Mouse (Mus musculus) forebrain, postnatal 0 days (tissue): ENCODE results near the gene Fam47e. TPM values are rescaled to one million over a fixed set of nuclear protein-coding genes. Genes with fewer than 3 reads are reported as not detected.

Source experiments
- ATAC-seq: fragments of 200-750 bp; cut with Nextera tagmentation; 2 replicates; pipeline ENCODE4 v1.8.0; 2017; ENCODE audit warnings: mild to moderate bottlenecking, moderate library complexity
- DNase-seq: peaks from one replicate; pipeline ENCODE4 v3.0.0-alpha.2; 2015
- H3K27ac ChIP-seq: fragments of 300-500 bp; sonication (generic); 2 replicates; pipeline ENCODE4 v1.5.1; 2014; ENCODE audit warnings: low read depth, mild to moderate bottlenecking, antibody characterized with exemption, low read length, moderate library complexity, mixed read lengths
- H3K27me3 ChIP-seq: fragments of 300-500 bp; sonication (generic); 2 replicates; pipeline ENCODE4 v1.6.1; 2014; ENCODE audit warnings: mild to moderate bottlenecking, low read length, mixed read lengths; ENCODE audit not compliant: insufficient read depth
- H3K36me3 ChIP-seq: fragments of 300-500 bp; sonication (generic); 2 replicates; pipeline ENCODE4 v1.6.1; 2014; ENCODE audit warnings: mild to moderate bottlenecking, moderate library complexity; ENCODE audit not compliant: insufficient read depth
- H3K4me1 ChIP-seq: fragments of 300-500 bp; sonication (generic); 2 replicates; pipeline ENCODE4 v1.6.1; 2014; ENCODE audit warnings: antibody characterized with exemption; ENCODE audit not compliant: insufficient read depth
- H3K4me2 ChIP-seq: fragments of 300-500 bp; sonication (generic); 2 replicates; pipeline ENCODE4 v1.6.1; 2014; ENCODE audit warnings: low read depth, mild to moderate bottlenecking, moderate library complexity
- H3K4me3 ChIP-seq: fragments of 300-500 bp; sonication (generic); 2 replicates; pipeline ENCODE4 v1.5.1; 2014; ENCODE audit warnings: low read depth, low read length, mixed read lengths
- H3K9ac ChIP-seq: fragments of 300-500 bp; sonication (generic); 2 replicates; pipeline ENCODE4 v1.6.1; 2014; ENCODE audit warnings: mild to moderate bottlenecking
- H3K9me3 ChIP-seq: fragments of 300-500 bp; sonication (generic); 2 replicates; pipeline ENCODE4 v1.6.1; 2016; ENCODE audit warnings: low read length
- CTCF ChIP-seq: sonication (generic); IDR thresholded peaks from 2 replicates; pipeline ENCODE4 v1.5.1; 2016; ENCODE audit warnings: antibody characterized with exemption, control low read depth, low read depth
- WGBS: fragments of 180-500 bp; shearing (Covaris S2); extraction: QIAGEN DNeasy Blood & Tissue Kit; methylation state at CpG from one replicate; pipeline ENCODE4 v1.1.7; 2014; 5-methylcytosine and 5-hydroxymethylcytosine counted together
- polyA plus RNA-seq: library from polyadenylated mRNA; unstranded; fragments of >200 nt; fragmentation: Nextera tagmentation; extraction: Ambion mirVana; gene quantifications from 2 replicates; pipeline ENCODE4 v1.2.1, GENCODE M21; 2015
- total RNA-seq: library from RNA; depleted of rRNA; stranded (reverse); fragments of >200 nt; gene quantifications from 2 replicates; pipeline ENCODE4 v1.2.3, GENCODE M21; 2014

The Fam47e gene
- total and polyA plus RNA-seq, 2 experiments from 2014 or later, result 0.81 to 3.1 TPM

DNA sequence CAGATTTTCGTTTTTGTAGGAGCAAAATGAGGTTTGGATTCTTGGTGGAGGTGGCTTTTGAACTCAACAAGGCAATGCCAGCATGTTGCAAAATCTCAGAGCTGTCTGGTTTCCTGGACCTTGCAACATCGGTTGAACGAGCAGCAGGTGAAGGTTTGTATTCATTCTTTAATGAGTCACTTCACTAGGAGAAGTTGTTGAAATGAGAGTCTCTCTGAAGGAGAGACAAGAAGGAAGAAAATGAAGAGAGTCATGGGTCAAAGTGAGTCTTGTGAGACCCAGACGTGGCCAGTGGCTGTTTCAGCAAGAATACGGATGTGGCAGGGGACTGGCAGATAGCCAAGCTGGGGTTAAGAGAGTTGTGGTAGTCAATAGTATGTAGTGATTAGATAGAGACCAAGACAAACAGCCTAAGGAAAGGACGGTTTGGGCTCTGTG is 30.0 kb upstream of the Fam47e start:
- H3K4me2 ChIP-seq, result no peak overlapping the region
- H3K27ac ChIP-seq, result no peak overlapping the region
- ATAC-seq (no peak), DNase-seq (no peak)
- no peak overlapping the region for H3K4me3 ChIP-seq
- H3K9me3 ChIP-seq, result no peaks in the 10 kb centered on the region
- no peaks in the 10 kb centered on the region for H3K36me3 ChIP-seq
- no peak overlapping the region for H3K9ac ChIP-seq
- H3K4me1 ChIP-seq, result no peaks in the 10 kb centered on the region
- no peaks in the 10 kb centered on the region for H3K27me3 ChIP-seq
- TF ChIP-seq CTCF, result no peak
- 71% methylated on average over 6 of the region's 6 CpGs for WGBS

DNA sequence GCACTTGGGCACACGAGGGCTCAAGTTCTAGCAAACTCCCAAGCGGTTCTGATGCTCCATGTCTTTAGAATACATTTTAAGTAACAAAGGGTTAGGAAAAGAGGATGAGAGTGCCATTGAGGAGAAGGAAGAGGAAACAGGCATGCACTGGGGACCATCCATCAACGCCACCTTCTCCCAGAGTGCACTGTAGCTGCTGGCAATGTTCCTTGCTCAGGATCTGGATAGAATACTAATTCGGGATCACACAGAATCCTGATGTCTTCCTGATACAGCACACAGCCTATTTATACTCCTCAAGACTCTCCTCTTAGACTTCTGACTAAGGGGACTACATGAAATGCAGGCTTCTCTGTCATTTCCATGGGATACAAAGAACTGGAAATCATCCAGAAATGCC is 15.2 kb upstream of the Fam47e start:
- no peak for TF ChIP-seq CTCF
- Histone ChIP-seq H3K9ac (no peak overlapping the region), H3K4me3 (no peak overlapping the region), H3K36me3 (no peaks in the 10 kb centered on the region), H3K4me1 (no peaks in the 10 kb centered on the region), H3K4me2 (no peak overlapping the region), H3K27ac (no peak overlapping the region), H3K27me3 (no peaks in the 10 kb centered on the region), H3K9me3 (no peaks in the 10 kb centered on the region)
- no peak for DNase-seq
- 76% methylated on average over 4 of the region's 4 CpGs for WGBS
- ATAC-seq, result no peak

DNA sequence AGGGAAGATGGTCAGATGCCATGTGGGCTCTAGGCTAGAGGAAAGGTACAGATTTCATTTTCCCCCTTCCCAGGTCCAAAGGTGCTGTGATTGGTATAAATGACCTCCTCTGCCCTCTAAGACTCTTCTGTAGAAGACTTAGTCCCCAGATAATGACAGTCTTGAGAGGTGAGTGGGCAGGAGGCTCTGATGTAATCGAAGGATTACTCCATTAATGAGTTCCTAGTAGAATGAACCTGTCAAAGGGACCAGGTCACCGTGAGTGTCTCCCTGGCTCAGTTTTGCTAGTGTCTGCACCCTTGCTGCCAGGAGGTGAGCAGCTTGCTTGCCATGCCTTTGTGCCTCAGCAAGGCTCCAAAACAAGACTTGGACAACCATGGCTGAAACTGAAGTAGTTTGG is 2.3 kb upstream of the Fam47e start:
- no peak for TF ChIP-seq CTCF
- Histone ChIP-seq H3K9me3 (no peaks in the 10 kb centered on the region), H3K4me3 (no peak overlapping the region), H3K9ac (no peak overlapping the region), H3K4me1 (no peaks in the 10 kb centered on the region), H3K36me3 (no peaks in the 10 kb centered on the region), H3K27ac (no peak overlapping the region), H3K27me3 (no peaks in the 10 kb centered on the region), H3K4me2 (no peak overlapping the region)
- ATAC-seq (no peak), DNase-seq (no peak)
- WGBS, result 88% methylated on average over 2 of the region's 2 CpGs

DNA sequence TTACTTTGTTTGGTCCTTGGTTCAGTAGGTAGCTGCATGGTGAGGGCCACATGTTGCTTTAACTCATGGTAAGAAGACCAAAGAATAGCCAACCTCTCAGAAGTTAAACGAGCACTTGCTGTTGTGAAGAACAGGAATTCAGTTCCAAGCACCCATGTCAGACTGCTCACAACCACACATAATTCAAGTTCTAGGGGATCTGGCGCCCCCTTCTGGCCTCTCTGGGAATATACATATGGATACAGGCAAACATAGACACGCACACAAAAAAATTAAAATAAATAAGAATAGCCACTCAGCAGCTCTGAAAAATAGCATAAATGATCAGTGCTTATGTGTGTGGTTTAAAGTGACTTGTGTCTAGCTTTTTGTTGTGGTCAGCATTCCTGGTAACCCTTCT is 930 bp upstream of the Fam47e start:
- no peak overlapping the region for H3K4me3 ChIP-seq
- no peaks in the 10 kb centered on the region for H3K9me3 ChIP-seq
- DNase-seq (no peak), ATAC-seq (no peak)
- H3K4me1 ChIP-seq, result no peaks in the 10 kb centered on the region
- H3K27ac ChIP-seq, result no peak overlapping the region
- H3K4me2 ChIP-seq, result no peak overlapping the region
- peak; percentile 14; the same call in 1 of the 2 replicates for TF ChIP-seq CTCF
- no peaks in the 10 kb centered on the region for H3K27me3 ChIP-seq
- no peaks in the 10 kb centered on the region for H3K36me3 ChIP-seq
- 68% methylated on average over 3 of the region's 3 CpGs for WGBS
- H3K9ac ChIP-seq, result no peak overlapping the region

DNA sequence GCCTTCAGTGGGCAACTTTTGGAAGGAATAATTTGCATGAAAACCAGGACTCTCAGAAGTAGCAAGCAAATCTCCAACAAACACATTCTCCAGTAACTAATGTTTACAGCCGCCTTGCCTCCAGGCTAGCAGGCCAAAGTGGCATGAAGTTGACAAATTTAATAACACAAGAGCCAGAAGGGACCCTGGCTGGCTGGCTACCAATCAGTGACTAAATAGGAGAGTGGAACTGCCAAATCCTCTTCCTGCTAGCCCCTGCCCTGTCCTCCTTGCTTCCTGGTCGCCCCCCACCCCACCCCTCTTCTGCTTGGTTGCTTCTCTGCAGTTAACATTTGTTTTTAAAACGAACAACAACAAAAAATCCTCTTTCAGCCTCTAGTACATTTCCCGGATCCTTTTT is 426 bp upstream of the Fam47e start:
- no peak for ATAC-seq
- Histone ChIP-seq H3K27ac (no peak overlapping the region), H3K27me3 (no peaks in the 10 kb centered on the region), H3K4me3 (no peak overlapping the region), H3K36me3 (no peaks in the 10 kb centered on the region), H3K4me2 (no peak overlapping the region), H3K9ac (no peak overlapping the region), H3K4me1 (no peaks in the 10 kb centered on the region), H3K9me3 (no peaks in the 10 kb centered on the region)
- 59% methylated on average over 4 of the region's 4 CpGs for WGBS
- no peak for TF ChIP-seq CTCF
- peak; percentile 5 for DNase-seq

DNA sequence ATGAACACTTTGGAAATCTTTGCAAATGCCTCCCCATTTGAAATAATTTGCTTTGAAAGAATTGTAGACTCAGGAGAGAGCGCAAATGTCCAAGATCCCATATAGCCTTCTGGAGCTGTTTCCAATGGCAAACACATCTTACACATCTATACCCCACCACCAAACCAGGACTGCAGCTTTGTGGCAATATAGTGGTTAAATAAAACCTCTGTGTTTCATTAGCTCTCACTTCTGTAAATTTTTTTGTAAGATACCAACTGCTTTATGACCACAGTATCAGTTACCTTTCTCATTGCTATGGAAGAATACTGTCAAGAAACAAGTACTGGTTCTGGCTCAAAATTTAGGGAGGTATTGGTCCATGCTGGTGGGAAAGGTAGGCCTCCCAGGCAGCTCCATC is 1.0 kb downstream of the Fam47e start:
- no peak for TF ChIP-seq CTCF
- Histone ChIP-seq H3K4me2 (no peak overlapping the region), H3K4me1 (no peaks in the 10 kb centered on the region), H3K27ac (no peak overlapping the region), H3K9me3 (no peaks in the 10 kb centered on the region), H3K9ac (no peak overlapping the region), H3K4me3 (no peak overlapping the region), H3K36me3 (no peaks in the 10 kb centered on the region), H3K27me3 (no peaks in the 10 kb centered on the region)
- ATAC-seq (no peak), DNase-seq (no peak)
- WGBS, result 100% methylated on average over 1 of the region's 1 CpGs

DNA sequence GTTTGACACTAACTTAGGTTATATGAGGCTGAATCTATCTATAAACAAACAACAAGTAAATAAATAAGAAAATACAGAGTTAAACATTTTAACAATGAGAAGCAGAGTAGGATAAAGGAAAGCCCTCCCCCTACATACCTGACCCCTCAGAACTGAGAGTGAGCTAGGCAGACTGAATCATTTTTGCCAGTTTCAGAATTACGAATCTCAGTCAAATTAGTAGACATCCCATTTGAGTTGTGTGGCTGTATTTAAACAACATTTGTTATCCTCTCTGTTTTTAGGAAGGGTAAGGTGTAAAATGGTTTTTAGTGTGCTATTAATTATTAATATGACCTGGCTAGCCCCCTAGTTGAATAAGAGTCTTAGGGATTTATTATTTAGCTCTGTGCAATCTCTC is 2.6 kb downstream of the Fam47e start:
- DNase-seq (no peak), ATAC-seq (no peak)
- Histone ChIP-seq H3K9me3 (no peaks in the 10 kb centered on the region), H3K4me2 (no peak overlapping the region), H3K9ac (no peak overlapping the region), H3K4me3 (no peak overlapping the region), H3K4me1 (no peaks in the 10 kb centered on the region), H3K36me3 (no peaks in the 10 kb centered on the region), H3K27ac (no peak overlapping the region), H3K27me3 (no peaks in the 10 kb centered on the region)
- WGBS, result 94% methylated on average over 1 of the region's 1 CpGs
- no peak for TF ChIP-seq CTCF

DNA sequence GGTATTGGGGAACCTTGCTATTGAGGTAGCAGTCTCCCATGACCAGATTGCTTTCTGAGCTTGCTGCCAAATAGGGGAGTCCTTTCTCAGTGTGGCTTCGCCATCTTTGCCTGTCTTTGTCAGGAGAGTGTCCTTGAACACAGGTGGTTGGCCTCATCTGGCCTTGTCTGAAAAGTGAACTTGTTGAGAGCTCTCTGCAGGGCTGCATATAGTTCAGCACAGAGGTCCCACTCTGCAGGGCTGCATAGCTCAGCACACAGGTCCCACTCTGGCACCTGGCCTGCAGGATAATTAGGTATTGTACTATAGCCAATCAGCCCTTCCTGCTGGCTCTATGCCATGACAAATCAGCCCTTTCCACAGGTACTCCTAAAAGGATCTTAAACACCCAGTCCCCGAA is 5.3 kb downstream of the Fam47e start:
- no peaks in the 10 kb centered on the region for H3K36me3 ChIP-seq
- DNase-seq (no peak), ATAC-seq (no peak)
- H3K4me1 ChIP-seq, result no peaks in the 10 kb centered on the region
- H3K9ac ChIP-seq, result no peak overlapping the region
- H3K4me3 ChIP-seq, result no peak overlapping the region
- H3K9me3 ChIP-seq, result no peaks in the 10 kb centered on the region
- no peaks in the 10 kb centered on the region for H3K27me3 ChIP-seq
- 56% methylated on average over 2 of the region's 2 CpGs for WGBS
- TF ChIP-seq CTCF, result no peak
- H3K4me2 ChIP-seq, result no peak overlapping the region
- no peak overlapping the region for H3K27ac ChIP-seq
